Mouse (Mus musculus) c-Kit-negative CD71-positive TER-119-positive erythroid progenitor cells, embryonic 14.5 days (primary cell): ENCODE measurements around the gene Usf1.

Source experiments
- DNase-seq: peaks from one replicate; pipeline ENCODE4 v3.0.0-alpha.2; 2013; ENCODE audit warnings: low read depth, low spot score

The Usf1 gene

GRCm38 (mm10) chr1:171452923-171453322 lies 41.8 kb downstream of the Usf1 start:
- no peak for DNase-seq

DNA sequence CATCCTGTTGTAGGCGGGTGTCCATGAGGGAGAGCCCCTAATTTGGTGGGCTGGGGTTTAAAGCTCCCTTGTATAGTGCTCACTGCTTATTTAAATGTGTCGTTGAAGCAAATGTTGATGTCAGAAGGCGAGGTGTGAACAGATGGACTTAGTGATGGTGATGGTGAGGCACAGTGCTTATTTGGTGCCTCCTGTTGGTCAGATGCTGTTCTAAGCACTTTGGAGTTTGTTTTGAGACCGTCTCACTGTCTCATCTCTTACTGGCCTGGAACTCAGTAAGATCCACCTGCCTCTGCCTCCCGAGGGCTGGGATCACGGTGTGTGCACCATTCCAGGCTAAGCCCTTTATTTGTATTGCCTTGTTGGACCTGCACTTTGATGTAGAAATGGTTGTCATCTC lies 43.8 kb downstream of the Usf1 start:
- DNase-seq = no peak

GRCm38 (mm10) chr1:171457568-171457967 lies 46.5 kb downstream of the Usf1 start:
- no peak for DNase-seq

- no peak for DNase-seq
Observed at GRCm38 (mm10) chr1:171459791-171460190, 48.7 kb downstream of the Usf1 start.

- DNase-seq = no peak
Observed at GRCm38 (mm10) chr1:171460551-171461503, 49.7 kb downstream of the Usf1 start.

DNA sequence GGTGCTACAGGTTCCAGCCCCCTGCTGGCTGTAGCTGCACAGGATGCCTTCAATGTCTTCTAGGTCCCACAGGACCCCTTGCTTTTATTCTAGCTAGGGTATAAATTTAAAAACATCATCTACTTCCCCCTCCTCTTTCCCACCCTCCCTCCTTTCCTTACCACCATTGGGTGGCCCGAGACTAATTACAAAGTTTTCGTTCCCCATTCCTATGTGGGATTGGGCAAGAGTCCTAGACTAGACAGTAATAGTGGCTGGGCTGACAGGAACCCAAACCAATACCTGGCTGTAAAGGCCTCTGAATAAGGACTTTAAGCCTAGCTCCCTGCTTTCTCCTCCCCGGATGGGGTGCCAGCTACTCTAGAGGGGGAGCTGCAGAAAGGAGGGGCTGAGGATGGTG lies 52.0 kb downstream of the Usf1 start:
- no peak for DNase-seq

DNA sequence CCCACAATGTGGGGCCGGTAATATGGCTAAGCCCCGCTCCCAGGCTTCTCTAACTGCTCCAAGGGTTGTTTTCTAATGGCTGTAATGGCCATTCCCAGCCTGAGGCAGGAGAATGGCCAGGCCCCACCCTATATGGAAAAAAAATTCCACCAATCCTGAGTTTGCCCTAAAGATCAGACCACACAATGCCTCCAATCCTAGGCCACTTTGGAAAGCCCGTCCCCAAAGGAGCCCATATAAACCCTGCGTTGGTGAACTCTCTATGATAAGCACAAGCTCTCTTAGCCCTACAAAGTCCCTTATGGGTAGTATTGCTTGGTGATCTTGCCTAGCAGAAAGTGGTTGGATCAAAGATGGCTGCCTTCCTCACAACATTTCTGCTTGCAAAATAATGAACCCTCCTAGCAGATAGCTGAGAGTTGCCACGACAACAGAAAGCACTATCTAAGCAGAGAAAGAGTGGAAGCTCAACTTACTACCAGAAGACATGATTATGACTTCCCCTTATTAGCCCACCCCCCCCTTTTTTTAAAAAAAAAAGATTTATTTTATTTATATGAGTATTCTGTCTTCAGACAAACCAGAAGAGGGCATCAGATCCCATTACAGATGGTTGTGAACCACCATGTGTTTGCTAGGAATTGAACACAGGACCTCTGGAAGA lies 54.8 kb downstream of the Usf1 start:
- DNase-seq = no peak

DNA sequence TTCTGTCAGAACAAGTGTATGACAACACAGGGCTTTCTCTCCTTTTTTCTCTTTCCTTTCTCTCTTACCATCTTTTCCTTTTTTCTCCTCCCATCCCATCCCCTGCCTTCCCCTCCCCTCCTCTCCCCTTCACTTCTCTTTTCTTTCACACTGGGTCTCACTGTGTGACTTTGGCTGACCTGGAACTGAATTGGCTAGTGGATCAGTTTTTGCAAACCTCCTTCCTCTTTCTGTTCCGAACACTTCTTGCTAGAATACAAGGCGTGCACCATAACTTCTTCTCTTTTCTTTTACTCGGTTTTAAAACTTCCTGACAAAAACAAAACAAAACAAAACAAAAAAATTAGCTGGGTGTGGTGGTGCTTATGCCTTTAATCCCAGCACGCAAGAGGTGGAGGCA lies 55.5 kb downstream of the Usf1 start:
- no peak for DNase-seq
